In the genomic region with DNA sequence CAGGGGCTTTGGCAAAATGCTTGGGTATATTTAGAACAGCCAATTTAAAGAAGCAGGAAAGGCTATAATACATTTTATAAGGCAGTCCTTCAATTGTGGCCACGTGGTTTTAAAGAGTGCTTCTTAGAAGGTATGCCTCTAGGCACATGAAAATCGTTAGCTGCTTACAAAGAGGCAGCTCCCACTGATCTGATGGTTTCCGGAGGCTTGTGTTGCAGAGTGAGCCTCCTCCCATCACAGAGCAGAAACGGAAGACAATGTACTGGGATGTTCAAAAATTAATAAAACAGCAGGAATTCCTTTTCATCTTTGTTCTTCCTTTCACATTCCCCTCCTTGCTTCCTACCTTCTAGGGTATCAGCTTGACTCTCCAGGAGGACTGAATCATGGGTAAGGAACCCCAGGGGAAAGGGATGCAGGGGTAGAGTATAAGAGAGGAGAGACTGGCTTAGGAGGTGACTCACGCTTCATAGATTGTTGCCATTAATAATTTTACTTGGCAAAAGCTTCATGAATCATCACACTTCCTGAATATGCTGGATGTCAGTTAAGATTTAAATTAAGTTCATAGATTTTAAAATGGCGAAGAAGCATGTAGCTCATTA, we compare ENCODE assay signal across 14 mouse cellular contexts. TPM values are rescaled to one million over a fixed set of nuclear protein-coding genes. Genes with fewer than 3 reads are reported as not detected.
DNase-seq lines count a peak whose midpoint lies in the region; ATAC-seq and TF ChIP-seq lines count a peak whose summit lies in the region.
"Had no signal": no experiment of that assay in that cellular context is flagged by ENCODE, and none has a peak within 500 bp of the region (broad histone marks: within the 10 kb centered on the region; RNA-seq: fewer than 3 reads in every experiment).

No protein-coding gene starts in this region.

- peak; percentile 50 for ATAC-seq in forebrain, embryonic 15.5 days (replicated peaks)
- no peak for ATAC-seq in forebrain, embryonic 12.5 days (ENCODE audit: low FRiP score)
- peak; percentile 63 for ATAC-seq in midbrain, embryonic 12.5 days (ENCODE audit: low FRiP score, low read depth)
- ATAC-seq in stomach, postnatal 0 days (ENCODE audit: low FRiP score, low TSS enrichment), result no peak

- 32% methylated on average over 6 of the region's 6 CpGs for WGBS in forebrain, embryonic 15.5 days
- 43% methylated on average over 6 of the region's 6 CpGs for WGBS in forebrain, embryonic 12.5 days
- 61% methylated on average over 6 of the region's 6 CpGs for WGBS in midbrain, embryonic 12.5 days
- 45% methylated on average over 6 of the region's 6 CpGs for WGBS in stomach, postnatal 0 days

- no peak for TF ChIP-seq CTCF in stomach, postnatal 0 days (IDR thresholded peaks at IDR 0.05; ENCODE audit: low read depth)

- no peak for TF ChIP-seq EP300 in stomach, postnatal 0 days (optimal IDR thresholded peaks at IDR 0.05)

- H3K27me3 ChIP-seq in forebrain, embryonic 15.5 days, result no peaks in the 10 kb centered on the region
- no peaks in the 10 kb centered on the region for H3K27me3 ChIP-seq in forebrain, embryonic 12.5 days
- H3K27me3 ChIP-seq in midbrain, embryonic 12.5 days, result no peaks in the 10 kb centered on the region
- no peaks in the 10 kb centered on the region for H3K27me3 ChIP-seq in stomach, postnatal 0 days (ENCODE audit: control insufficient read depth, insufficient read depth, low read length)
- H3K27me3 ChIP-seq: liver, embryonic 15.5 days had no signal

- H3K4me1 ChIP-seq in forebrain, embryonic 15.5 days, result peaks cover 8% of the 10 kb centered on the region
- H3K4me1 ChIP-seq in forebrain, embryonic 12.5 days, result no peaks in the 10 kb centered on the region; the same call in 1 of the 2 replicates
- H3K4me1 ChIP-seq in midbrain, embryonic 12.5 days, result 0 out of 2 replicates have a peak, but pooled peaks cover 3% of the 10 kb centered on the region
- H3K4me1 ChIP-seq in stomach, postnatal 0 days (replicated peaks; ENCODE audit: control insufficient read depth, insufficient read depth), result no peaks in the 10 kb centered on the region
- H3K4me1 ChIP-seq: liver, embryonic 15.5 days had no signal

- no peak overlapping the region for H3K4me2 ChIP-seq in forebrain, embryonic 15.5 days (replicated peaks)
- no peak overlapping the region for H3K4me2 ChIP-seq in forebrain, embryonic 12.5 days
- no peak overlapping the region for H3K4me2 ChIP-seq in midbrain, embryonic 12.5 days (replicated peaks)
- no peak overlapping the region for H3K4me2 ChIP-seq in stomach, postnatal 0 days (replicated peaks; ENCODE audit: low read depth)
- H3K4me2 ChIP-seq: liver, embryonic 15.5 days had no signal

- no peaks in the 10 kb centered on the region for H3K9me3 ChIP-seq in forebrain, embryonic 15.5 days
- no peaks in the 10 kb centered on the region for H3K9me3 ChIP-seq in forebrain, embryonic 12.5 days
- H3K9me3 ChIP-seq in midbrain, embryonic 12.5 days, result no peaks in the 10 kb centered on the region
- no peaks in the 10 kb centered on the region for H3K9me3 ChIP-seq in stomach, postnatal 0 days (ENCODE audit: control insufficient read depth, low read length)
- H3K9me3 ChIP-seq: liver, embryonic 15.5 days had no signal

- H3K9ac ChIP-seq in forebrain, embryonic 15.5 days (replicated peaks), result no peak overlapping the region
- H3K9ac ChIP-seq in forebrain, embryonic 12.5 days, result no peak overlapping the region
- no peak overlapping the region for H3K9ac ChIP-seq in midbrain, embryonic 12.5 days (replicated peaks)
- H3K9ac ChIP-seq in stomach, postnatal 0 days (ENCODE audit: low read length), result no peak overlapping the region
- H3K9ac ChIP-seq: liver, embryonic 15.5 days had no signal

- no peaks in the 10 kb centered on the region for H3K36me3 ChIP-seq in forebrain, embryonic 15.5 days
- H3K36me3 ChIP-seq in forebrain, embryonic 12.5 days (replicated peaks), result no peaks in the 10 kb centered on the region
- no peaks in the 10 kb centered on the region for H3K36me3 ChIP-seq in midbrain, embryonic 12.5 days
- H3K36me3 ChIP-seq in stomach, postnatal 0 days (ENCODE audit: control insufficient read depth, insufficient read depth, low read length), result no peaks in the 10 kb centered on the region
- H3K36me3 ChIP-seq: liver, embryonic 15.5 days had no signal

- peak; percentile 14 to 15 for DNase-seq in right cerebral cortex, adult 2 months (ENCODE audit: low spot score in 2 of 2)
- DNase-seq in right cerebral cortex, postnatal 4 days, result no peak
- DNase-seq in stomach, postnatal 0 days (ENCODE audit: low spot score), result no peak
- no peak for DNase-seq in frontal cortex, postnatal 10 days (ENCODE audit: low spot score in 2 of 2)
- DNase-seq in kidney, adult 11 months, result no peak
- DNase-seq: B cell, adult 2 months; heart, adult 2 months; heart, postnatal 14 days; kidney, adult 2 months; lung, postnatal 36 days had no signal

- H3K27ac ChIP-seq in forebrain, embryonic 15.5 days (replicated peaks), result no peak overlapping the region; the same call in 1 of the 2 replicates
- H3K27ac ChIP-seq in forebrain, embryonic 12.5 days, result no peak overlapping the region
- no peak overlapping the region for H3K27ac ChIP-seq in midbrain, embryonic 12.5 days (replicated peaks)
- no peak overlapping the region for H3K27ac ChIP-seq in stomach, postnatal 0 days (replicated peaks)
- H3K27ac ChIP-seq: heart, adult 2 months; liver, embryonic 15.5 days had no signal

- H3K4me3 ChIP-seq in forebrain, embryonic 15.5 days, result no peak overlapping the region
- no peak overlapping the region for H3K4me3 ChIP-seq in forebrain, embryonic 12.5 days (replicated peaks)
- no peak overlapping the region for H3K4me3 ChIP-seq in midbrain, embryonic 12.5 days
- H3K4me3 ChIP-seq in stomach, postnatal 0 days (ENCODE audit: low read depth, low read length), result no peak overlapping the region
- H3K4me3 ChIP-seq: heart, adult 2 months; liver, embryonic 15.5 days had no signal

RNA-seq across cellular contexts. Expression of gene Enpp1, which starts 53.3 kb away (rescaled TPM):
- 0.91 and 1.8 TPM in 2 replicates for polyA plus RNA-seq in forebrain, embryonic 15.5 days (2015; fragmentation: Nextera tagmentation; extraction: Ambion mirVana)
- 1.2 and 1.3 TPM in 2 replicates for polyA plus RNA-seq in forebrain, embryonic 12.5 days (2016; fragmentation: Nextera tagmentation; extraction: Ambion mirVana)
- 2.0 and 2.2 TPM in 2 replicates for polyA plus RNA-seq in midbrain, embryonic 12.5 days (2016; fragmentation: Nextera tagmentation; extraction: Ambion mirVana)
- polyA plus RNA-seq in stomach, postnatal 0 days (2015; fragmentation: Nextera tagmentation; extraction: Ambion mirVana), result 4.5 and 4.8 TPM in 2 replicates

Comparison
In these comparisons a context has a peak if more than half of its experiments do, and no peak if none do; other contexts are left out.
1. ATAC-seq: peak in forebrain, embryonic 15.5 days (single experiment) and midbrain, embryonic 12.5 days (single experiment); none in forebrain, embryonic 12.5 days (single experiment) and stomach, postnatal 0 days (single experiment).
2. DNase-seq: peak in right cerebral cortex, adult 2 months (2 of 2); none in right cerebral cortex, postnatal 4 days (single experiment), stomach, postnatal 0 days (single experiment), frontal cortex, postnatal 10 days (0 of 2) and kidney, adult 11 months (single experiment).